Mouse (Mus musculus): ENCODE measurements around the gene Slc9a4.
A peak's percentile ranks its signal among the peaks of the same experiment; 100 is the strongest.
"Not testable (repeated sequence)": the region's sequence is repeated elsewhere in the genome, so short reads cannot be mapped to it uniquely, and the experiment has no call there.

Slc9a4 gene

GRCm38 (mm10) chr1:40650803-40651497 lies 71.1 kb downstream of the Slc9a4 start:
- no peak for DNase-seq (ENCODE audit: low spot score)

GRCm38 (mm10) chr1:40657035-40657434 lies 77.2 kb downstream of the Slc9a4 start:
- no peak for DNase-seq (ENCODE audit: low spot score)

- peak; percentile 40 for DNase-seq (ENCODE audit: low spot score)
These were observed 78.2 kb downstream of the Slc9a4 start for GRCm38 (mm10) chr1:40657978-40658496.

- DNase-seq (ENCODE audit: low spot score), result no peak
These were observed 79.1 kb downstream of the Slc9a4 start for GRCm38 (mm10) chr1:40659017-40659416.

GRCm38 (mm10) chr1:40659496-40659895 lies 79.6 kb downstream of the Slc9a4 start:
- DNase-seq (ENCODE audit: low spot score), result no peak

- no peak for DNase-seq (ENCODE audit: low spot score)
These were observed 81.0 kb downstream of the Slc9a4 start for GRCm38 (mm10) chr1:40660838-40661237.

- DNase-seq (ENCODE audit: low spot score), result no peak
These were observed 85.8 kb downstream of the Slc9a4 start for GRCm38 (mm10) chr1:40665401-40666370.

- DNase-seq (ENCODE audit: low spot score), result not testable (repeated sequence)
These were observed 87.6 kb downstream of the Slc9a4 start for GRCm38 (mm10) chr1:40667442-40667841.

GRCm38 (mm10) chr1:40670025-40670424 lies 90.1 kb downstream of the Slc9a4 start:
- DNase-seq (ENCODE audit: low spot score), result no peak

GRCm38 (mm10) chr1:40671490-40671889 lies 91.6 kb downstream of the Slc9a4 start:
- no peak for DNase-seq (ENCODE audit: low spot score)

- DNase-seq (ENCODE audit: low spot score), result no peak
These were observed 97.4 kb downstream of the Slc9a4 start for GRCm38 (mm10) chr1:40677306-40677705.

Measured in left cerebral cortex, adult 11 months (tissue).